Mouse (Mus musculus): ENCODE data around the gene Ybey. TPM values are rescaled to one million over a fixed set of nuclear protein-coding genes. Genes with fewer than 3 reads are reported as not detected.

The Ybey gene
- total RNA-seq (2014; fragmentation: Nextera tagmentation) (6.1 and 8.8 TPM in 2 replicates), total RNA-seq (2017) (9.7 and 10.6 TPM in 2 replicates), polyA plus RNA-seq (2012) (1.6 and 2.3 TPM in 2 replicates)

DNA sequence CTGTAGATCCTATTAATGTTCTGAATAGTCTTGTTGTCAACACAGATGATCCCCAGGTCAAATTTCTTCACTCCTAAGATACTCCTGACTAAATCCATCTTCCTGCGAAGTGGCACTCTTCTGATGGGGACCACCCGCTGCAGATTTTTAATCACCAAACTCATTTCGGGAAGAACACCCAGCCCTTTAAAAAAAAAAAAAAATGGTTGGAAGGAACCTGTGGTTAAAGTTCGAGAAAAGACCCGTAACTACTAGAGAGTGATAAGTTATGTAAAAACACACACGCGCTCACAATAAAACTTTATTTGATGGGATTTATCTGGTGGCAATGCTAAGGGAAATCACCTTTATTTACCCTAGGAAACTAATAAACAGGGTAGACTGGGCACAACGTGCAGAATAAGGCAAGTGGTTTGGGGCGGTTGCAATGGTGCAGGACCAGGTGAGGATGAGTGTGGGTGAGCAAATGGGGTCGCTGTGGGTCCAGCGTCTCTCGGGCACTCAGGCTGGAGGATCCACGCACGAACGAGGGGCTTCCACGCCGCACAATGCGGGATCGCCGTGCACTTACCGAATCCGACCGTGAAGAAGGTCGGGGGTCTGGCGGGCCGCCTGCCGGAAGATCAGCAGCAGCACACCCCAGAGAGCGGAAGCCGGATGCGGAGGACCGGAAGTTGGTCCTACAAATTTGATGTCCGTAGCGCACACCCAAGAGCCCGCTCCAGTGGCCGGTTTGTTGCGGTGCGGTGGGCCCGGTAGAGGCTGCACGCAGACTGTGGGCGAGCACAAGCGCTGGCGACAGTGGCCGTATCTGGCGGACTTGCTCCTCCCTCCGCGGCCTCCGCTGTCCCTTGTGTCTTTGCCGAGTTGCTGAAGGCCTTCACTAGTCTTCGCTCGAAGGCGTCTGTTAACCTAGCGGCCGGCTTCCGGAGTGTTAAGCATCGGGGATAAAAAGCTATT, at the start of gene Ybey, which contains the start of gene Mcm3ap:
Gene Ybey (minus strand): TSS at position 912 of the 960 bp plus-strand sequence.
Gene Mcm3ap (plus strand): TSS at position 725 of the 960 bp plus-strand sequence.
- H3K4me3 ChIP-seq (ENCODE audit: low read depth, low read length): peak within 1 kb of the TSS; percentile 83
- H3K27me3 ChIP-seq (ENCODE audit: insufficient read depth, low read length): no peaks in the 10 kb centered on the region
- TF ChIP-seq CTCF (IDR thresholded peaks at IDR 0.05; ENCODE audit: low read depth, low read length) (peak; percentile 17; the same call in 1 of the 2 replicates), GATA1 (IDR thresholded peaks at IDR 0.05; ENCODE audit: borderline replicate concordance, low read length) (no peak)
- no peaks in the 10 kb centered on the region for H3K9me3 ChIP-seq (replicated peaks)
- DNase-seq (ENCODE audit: low spot score): peak; percentile 78
- H3K36me3 ChIP-seq (replicated peaks): peaks cover 68% of the 10 kb centered on the region
- peaks cover 34% of the 10 kb centered on the region for H3K4me1 ChIP-seq (ENCODE audit: insufficient read depth, low read depth, low read length)
- peak; percentile 85 for ATAC-seq (ENCODE audit: extremely low read depth, insufficient number of reproducible peaks, low FRiP score, poor library complexity, severe bottlenecking)

DNA sequence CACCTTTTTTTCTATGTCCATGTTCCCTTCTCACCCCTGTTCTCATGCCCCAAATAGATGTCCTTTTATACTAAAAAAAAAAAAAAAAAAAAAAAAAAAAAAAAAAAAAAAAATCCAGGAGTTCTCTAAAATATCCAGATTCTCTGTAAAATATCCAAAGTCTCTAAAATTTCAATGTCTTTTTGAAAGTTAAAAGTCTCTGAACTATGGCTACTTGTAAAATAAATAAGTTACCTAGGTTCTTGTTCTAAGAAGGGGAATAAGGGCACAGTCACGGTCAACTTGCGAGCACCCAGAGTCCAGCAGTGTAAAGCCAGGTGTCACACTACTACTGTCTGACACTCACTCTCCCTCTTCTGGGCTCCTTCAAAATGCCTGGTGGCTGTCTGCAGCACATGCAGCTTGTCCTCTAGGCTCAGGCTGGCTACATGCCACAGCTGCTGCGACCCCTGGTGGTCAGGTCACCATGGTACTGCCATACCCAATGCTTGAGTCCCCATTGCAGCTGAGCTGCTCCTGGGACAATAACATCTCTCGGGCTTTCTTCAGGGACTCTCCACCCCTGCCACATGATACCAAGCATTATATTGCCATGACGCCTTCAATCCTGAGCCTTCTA, 44.2 kb upstream of the Ybey start:
- Histone ChIP-seq H3K9me3 (replicated peaks) (no peaks in the 10 kb centered on the region), H3K36me3 (replicated peaks) (peaks cover 80% of the 10 kb centered on the region), H3K4me3 (ENCODE audit: low read depth, low read length) (no peak overlapping the region), H3K27me3 (ENCODE audit: insufficient read depth, low read length) (no peaks in the 10 kb centered on the region), H3K4me1 (ENCODE audit: insufficient read depth, low read depth, low read length) (peaks cover 14% of the 10 kb centered on the region)
- ATAC-seq (ENCODE audit: extremely low read depth, insufficient number of reproducible peaks, low FRiP score, poor library complexity, severe bottlenecking) (peak; percentile 86), DNase-seq (ENCODE audit: low spot score) (peak; percentile 63)
- TF ChIP-seq CTCF (IDR thresholded peaks at IDR 0.05; ENCODE audit: low read depth, low read length) (peak; percentile 90), POLR2AphosphoS5 (IDR thresholded peaks at IDR 0.05; ENCODE audit: insufficient replicate concordance, low read depth, low read length) (no peak)

DNA sequence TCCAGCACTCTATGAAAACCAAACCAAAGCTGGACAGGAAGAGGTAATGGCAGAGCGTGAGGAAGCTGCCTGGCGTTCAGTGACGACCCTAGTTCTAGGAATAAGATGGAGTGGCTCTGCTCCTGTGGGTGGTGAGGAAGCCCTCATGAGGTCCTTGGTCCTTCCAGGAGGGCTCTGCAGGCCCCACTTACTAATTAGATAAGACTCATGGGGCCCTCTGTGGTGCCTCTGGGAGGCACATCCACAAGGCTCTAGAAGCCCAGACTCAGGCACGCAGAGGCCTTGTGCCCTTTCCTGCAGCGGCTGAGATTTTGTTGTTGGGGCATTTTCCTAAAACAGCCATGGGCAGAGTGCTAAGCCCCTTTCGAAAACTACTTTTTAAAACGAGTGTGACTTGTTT, 37.0 kb upstream of the Ybey start:
- ATAC-seq (ENCODE audit: extremely low read depth, insufficient number of reproducible peaks, low FRiP score, poor library complexity, severe bottlenecking) (no peak), DNase-seq (ENCODE audit: low spot score) (no peak)
- Histone ChIP-seq H3K4me1 (ENCODE audit: insufficient read depth, low read depth, low read length) (no peaks in the 10 kb centered on the region; the same call in 1 of the 2 replicates), H3K4me3 (ENCODE audit: low read depth, low read length) (no peak overlapping the region), H3K36me3 (replicated peaks) (peaks cover 92% of the 10 kb centered on the region), H3K27me3 (ENCODE audit: insufficient read depth, low read length) (no peaks in the 10 kb centered on the region), H3K9me3 (replicated peaks) (no peaks in the 10 kb centered on the region)
- TF ChIP-seq CTCF (IDR thresholded peaks at IDR 0.05; ENCODE audit: low read depth, low read length) (no peak), POLR2AphosphoS5 (IDR thresholded peaks at IDR 0.05; ENCODE audit: insufficient replicate concordance, low read depth, low read length) (no peak), GATA2 (IDR thresholded peaks at IDR 0.05; ENCODE audit: borderline replicate concordance, low read depth, low read length) (no peak), GATA1 (IDR thresholded peaks at IDR 0.05; ENCODE audit: borderline replicate concordance, low read length) (no peak), TAL1 (conservative IDR thresholded peaks at IDR 0.05; ENCODE audit: low read depth, low read length) (no peak)

DNA sequence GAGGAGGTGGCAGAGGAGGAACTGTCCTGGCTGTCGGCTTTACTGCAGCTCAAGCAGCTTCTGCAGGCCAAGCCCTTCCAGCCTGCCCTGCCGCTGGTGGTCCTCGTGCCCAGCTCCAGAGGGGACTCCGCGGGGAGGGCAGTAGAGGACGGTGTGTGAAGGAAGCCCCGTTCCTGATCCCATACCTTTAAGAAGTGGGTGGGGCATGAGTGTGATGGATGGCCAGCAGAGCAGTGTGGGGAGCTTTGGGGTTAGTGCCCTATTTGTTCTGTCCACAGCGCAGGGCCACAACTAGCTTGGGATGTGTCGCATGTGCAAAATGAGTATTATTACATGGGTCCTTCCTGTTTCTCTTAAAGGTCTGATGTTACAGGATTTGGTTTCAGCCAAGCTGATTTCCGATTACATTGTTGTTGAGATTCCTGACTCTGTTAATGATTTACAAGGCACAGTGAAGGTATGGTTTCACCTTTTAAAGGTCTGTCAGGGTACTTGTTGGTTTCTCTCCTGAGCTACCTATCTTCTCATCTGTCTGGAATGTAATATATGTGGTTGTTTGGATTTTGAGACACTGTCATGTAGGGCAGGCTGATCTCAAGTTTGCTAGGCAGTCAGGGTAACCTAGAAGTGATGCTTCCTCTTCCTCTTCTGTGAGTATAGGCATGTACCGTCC, 35.5 kb upstream of the Ybey start:
- H3K27me3 ChIP-seq (ENCODE audit: insufficient read depth, low read length): no peaks in the 10 kb centered on the region
- TF ChIP-seq GATA2 (IDR thresholded peaks at IDR 0.05; ENCODE audit: borderline replicate concordance, low read depth, low read length): no peak
- TF ChIP-seq POLR2AphosphoS5 (IDR thresholded peaks at IDR 0.05; ENCODE audit: insufficient replicate concordance, low read depth, low read length): no peak
- no peak for TF ChIP-seq TAL1 (conservative IDR thresholded peaks at IDR 0.05; ENCODE audit: low read depth, low read length)
- no peak for TF ChIP-seq GATA1 (IDR thresholded peaks at IDR 0.05; ENCODE audit: borderline replicate concordance, low read length)
- TF ChIP-seq CTCF (IDR thresholded peaks at IDR 0.05; ENCODE audit: low read depth, low read length): no peak
- H3K36me3 ChIP-seq (replicated peaks): peaks cover 93% of the 10 kb centered on the region
- H3K4me3 ChIP-seq (ENCODE audit: low read depth, low read length): no peak overlapping the region
- DNase-seq (ENCODE audit: low spot score) (no peak), ATAC-seq (ENCODE audit: extremely low read depth, insufficient number of reproducible peaks, low FRiP score, poor library complexity, severe bottlenecking) (no peak)
- no peaks in the 10 kb centered on the region for H3K9me3 ChIP-seq (replicated peaks)
- H3K4me1 ChIP-seq (ENCODE audit: insufficient read depth, low read depth, low read length): no peaks in the 10 kb centered on the region

DNA sequence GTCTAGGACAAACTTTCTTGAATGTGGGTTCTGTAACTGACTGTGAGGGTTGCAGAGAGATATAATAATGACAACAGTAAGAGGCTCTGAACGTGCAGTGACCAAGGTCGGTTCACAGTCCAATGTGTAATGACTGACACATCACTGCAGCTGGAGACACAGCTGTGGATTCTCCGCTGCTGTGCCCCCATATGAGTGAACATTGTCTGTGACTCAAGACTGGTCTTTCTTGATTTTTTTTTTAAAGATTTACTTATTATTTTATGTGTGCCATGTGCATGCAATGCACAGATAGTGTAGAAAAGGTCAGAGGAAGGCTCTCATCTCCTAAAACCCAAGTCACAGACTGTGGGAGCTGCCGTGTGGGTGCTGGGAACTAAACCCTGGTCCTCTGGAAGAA, 28.6 kb upstream of the Ybey start:
- ATAC-seq (ENCODE audit: extremely low read depth, insufficient number of reproducible peaks, low FRiP score, poor library complexity, severe bottlenecking) (no peak), DNase-seq (ENCODE audit: low spot score) (no peak)
- TF ChIP-seq GATA1 (IDR thresholded peaks at IDR 0.05; ENCODE audit: borderline replicate concordance, low read length) (no peak), GATA2 (IDR thresholded peaks at IDR 0.05; ENCODE audit: borderline replicate concordance, low read depth, low read length) (no peak), POLR2AphosphoS5 (IDR thresholded peaks at IDR 0.05; ENCODE audit: insufficient replicate concordance, low read depth, low read length) (no peak), CTCF (IDR thresholded peaks at IDR 0.05; ENCODE audit: low read depth, low read length) (no peak), TAL1 (conservative IDR thresholded peaks at IDR 0.05; ENCODE audit: low read depth, low read length) (no peak)
- no peak overlapping the region for H3K4me3 ChIP-seq (ENCODE audit: low read depth, low read length)
- H3K27me3 ChIP-seq (ENCODE audit: insufficient read depth, low read length): no peaks in the 10 kb centered on the region
- H3K4me1 ChIP-seq (ENCODE audit: insufficient read depth, low read depth, low read length): peaks cover 43% of the 10 kb centered on the region
- H3K9me3 ChIP-seq (replicated peaks): no peaks in the 10 kb centered on the region
- H3K36me3 ChIP-seq (replicated peaks): peaks cover 93% of the 10 kb centered on the region

DNA sequence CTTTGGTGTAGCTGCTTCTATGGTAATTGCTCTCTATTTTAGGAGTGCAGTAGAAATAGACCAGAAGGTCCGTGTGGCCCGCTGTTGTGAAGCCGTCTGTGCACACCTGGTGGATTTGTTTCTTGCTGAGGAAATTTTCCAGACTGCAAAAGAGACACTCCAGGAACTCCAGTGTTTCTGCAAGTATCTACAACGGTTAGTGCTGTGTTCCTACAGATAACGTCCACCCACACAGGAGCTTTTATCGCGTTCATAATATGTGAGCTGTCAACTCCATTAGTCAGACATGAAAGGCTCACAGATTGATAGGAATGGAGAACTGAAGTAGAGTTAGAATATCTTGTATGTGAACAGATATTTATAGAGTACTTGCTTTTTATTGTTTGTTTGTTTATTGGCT, 27.5 kb upstream of the Ybey start:
- H3K4me3 ChIP-seq (ENCODE audit: low read depth, low read length): no peak overlapping the region; the same call in 1 of the 2 replicates
- H3K36me3 ChIP-seq (replicated peaks): peaks cover 90% of the 10 kb centered on the region
- DNase-seq (ENCODE audit: low spot score) (no peak), ATAC-seq (ENCODE audit: extremely low read depth, insufficient number of reproducible peaks, low FRiP score, poor library complexity, severe bottlenecking) (peak; percentile 23; the same call in 1 of the 2 replicates)
- no peaks in the 10 kb centered on the region for H3K27me3 ChIP-seq (ENCODE audit: insufficient read depth, low read length)
- H3K9me3 ChIP-seq (replicated peaks): no peaks in the 10 kb centered on the region
- no peak for TF ChIP-seq POLR2AphosphoS5 (IDR thresholded peaks at IDR 0.05; ENCODE audit: insufficient replicate concordance, low read depth, low read length)
- TF ChIP-seq CTCF (IDR thresholded peaks at IDR 0.05; ENCODE audit: low read depth, low read length): no peak
- peak; percentile 43; the same call in 1 of the 2 replicates for TF ChIP-seq TAL1 (conservative IDR thresholded peaks at IDR 0.05; ENCODE audit: low read depth, low read length)
- TF ChIP-seq GATA2 (IDR thresholded peaks at IDR 0.05; ENCODE audit: borderline replicate concordance, low read depth, low read length): no peak
- TF ChIP-seq GATA1 (IDR thresholded peaks at IDR 0.05; ENCODE audit: borderline replicate concordance, low read length): no peak
- peaks cover 50% of the 10 kb centered on the region for H3K4me1 ChIP-seq (ENCODE audit: insufficient read depth, low read depth, low read length)

Measured in G1E (cell line).